Mouse (Mus musculus) limb, embryonic 15.5 days (tissue): Measurements from ENCODE around the gene Tnfaip8l1. TPM values are rescaled to one million over a fixed set of nuclear protein-coding genes. Genes with fewer than 3 reads are reported as not detected.

Experiments used
- ATAC-seq: fragments of 200-750 bp; cut with Nextera tagmentation; 2 replicates; pipeline ENCODE4 v1.8.0; 2017; ENCODE audit warnings: low read depth, moderate TSS enrichment; ENCODE audit not compliant: insufficient number of reproducible peaks, low FRiP score, low TSS enrichment
- H3K27ac ChIP-seq: fragments of 300-500 bp; sonication (generic); 2 replicates; pipeline ENCODE4 v1.5.1; 2015; ENCODE audit warnings: moderate library complexity, mild to moderate bottlenecking, inconsistent platforms
- H3K27me3 ChIP-seq: fragments of 300-500 bp; sonication (generic); 2 replicates; pipeline ENCODE4 v1.6.1; 2015; ENCODE audit warnings: inconsistent platforms
- H3K36me3 ChIP-seq: fragments of 300-500 bp; sonication (generic); 2 replicates; pipeline ENCODE4 v1.6.1; 2015; ENCODE audit warnings: inconsistent platforms
- H3K4me1 ChIP-seq: fragments of 300-500 bp; sonication (generic); 2 replicates; pipeline ENCODE4 v1.6.1; 2015; ENCODE audit warnings: inconsistent platforms
- H3K4me2 ChIP-seq: fragments of 300-500 bp; sonication (generic); 2 replicates; pipeline ENCODE4 v1.6.1; 2015; ENCODE audit warnings: mild to moderate bottlenecking, inconsistent platforms
- H3K4me3 ChIP-seq: fragments of 300-500 bp; sonication (generic); 2 replicates; pipeline ENCODE4 v1.5.1; 2015; ENCODE audit warnings: mild to moderate bottlenecking, inconsistent platforms
- H3K9ac ChIP-seq: fragments of 300-500 bp; sonication (generic); 2 replicates; pipeline ENCODE4 v1.6.1; 2015; ENCODE audit warnings: inconsistent platforms
- H3K9me3 ChIP-seq: fragments of 300-500 bp; sonication (generic); 2 replicates; pipeline ENCODE4 v1.6.1; 2016; ENCODE audit warnings: inconsistent platforms
- WGBS: fragments of 180-500 bp; shearing (Covaris S2); methylation state at CpG from one replicate; pipeline ENCODE4 v1.1.7; 2015; 5-methylcytosine and 5-hydroxymethylcytosine counted together
- polyA plus RNA-seq: library from polyadenylated mRNA; unstranded; fragments of >200 nt; fragmentation: Nextera tagmentation; extraction: Ambion mirVana; gene quantifications from 2 replicates; pipeline ENCODE4 v1.2.1, GENCODE M21; 2015

Gene Tnfaip8l1
- polyA plus RNA-seq, 1 experiment from 2014 or later, result 11.3 TPM

DNA sequence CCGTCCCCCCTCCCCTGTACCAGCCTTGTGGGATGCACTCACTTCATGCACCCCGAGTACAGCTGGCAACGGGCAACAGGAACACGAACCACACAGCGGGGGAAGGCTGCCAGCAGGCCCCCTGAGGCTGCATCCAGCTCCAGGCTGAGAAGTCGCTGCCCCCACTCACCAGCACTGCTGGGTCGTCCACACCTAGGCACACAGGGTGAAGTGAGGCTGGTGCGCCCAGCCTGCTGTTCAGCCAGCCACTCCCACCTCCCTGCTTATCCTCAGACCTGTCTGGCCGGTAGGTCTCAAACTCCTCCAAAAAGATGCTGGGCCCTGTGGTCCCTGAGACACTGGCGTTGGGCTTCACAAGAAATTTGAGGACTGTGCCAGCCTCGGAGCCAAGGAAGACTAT is 36.1 kb upstream of the Tnfaip8l1 start:
- Histone ChIP-seq H3K36me3 (no peaks in the 10 kb centered on the region), H3K9ac (no peak overlapping the region), H3K27ac (no peak overlapping the region), H3K4me1 (peaks cover 11% of the 10 kb centered on the region), H3K9me3 (peaks cover 12% of the 10 kb centered on the region; the same call in 1 of the 2 replicates), H3K27me3 (peaks cover 50% of the 10 kb centered on the region), H3K4me3 (no peak overlapping the region), H3K4me2 (no peak overlapping the region)
- ATAC-seq, result no peak
- 68% methylated on average over 11 of the region's 11 CpGs for WGBS

GRCm38 (mm10) chr17:56128246-56128645 is 34.0 kb upstream of the Tnfaip8l1 start:
- ATAC-seq, result no peak

DNA sequence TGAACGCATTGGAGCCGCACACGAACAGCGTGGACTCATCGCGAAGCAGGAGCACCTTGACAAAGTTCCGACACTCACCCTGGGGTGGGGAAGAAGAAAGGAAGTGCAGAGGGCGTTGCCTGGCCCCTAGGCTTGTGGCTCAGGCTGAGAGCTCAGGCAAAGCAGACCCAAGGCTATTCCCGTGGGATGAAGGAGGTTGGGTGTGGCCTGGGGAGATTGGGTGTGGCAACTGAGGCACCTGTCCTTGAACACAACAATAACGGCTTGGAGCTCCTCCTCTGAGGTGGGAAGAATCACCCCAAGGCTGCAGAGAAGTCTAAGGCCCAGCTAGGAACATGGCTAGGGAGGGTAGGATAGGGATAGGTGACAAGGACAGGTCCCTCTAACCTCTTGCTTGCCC is 31.1 kb upstream of the Tnfaip8l1 start:
- Histone ChIP-seq H3K9ac (no peak overlapping the region), H3K4me2 (no peak overlapping the region), H3K36me3 (no peaks in the 10 kb centered on the region), H3K4me3 (no peak overlapping the region), H3K27ac (no peak overlapping the region), H3K27me3 (peaks cover 14% of the 10 kb centered on the region), H3K4me1 (peaks cover 21% of the 10 kb centered on the region), H3K9me3 (no peaks in the 10 kb centered on the region)
- no peak for ATAC-seq
- WGBS, result 92% methylated on average over 10 of the region's 10 CpGs

More at GRCm38 (mm10) chr17:56128246-56128645, 34.0 kb upstream of the Tnfaip8l1 start:
- Histone ChIP-seq H3K27ac (no peak overlapping the region), H3K27me3 (peaks cover 29% of the 10 kb centered on the region), H3K9me3 (no peaks in the 10 kb centered on the region), H3K9ac (no peak overlapping the region), H3K4me2 (no peak overlapping the region), H3K4me1 (peaks cover 13% of the 10 kb centered on the region), H3K36me3 (no peaks in the 10 kb centered on the region), H3K4me3 (no peak overlapping the region)
- WGBS, result 69% methylated on average over 15 of the region's 15 CpGs

GRCm38 (mm10) chr17:56131814-56132213 is 30.5 kb upstream of the Tnfaip8l1 start:
- 42% methylated on average over 7 of the region's 7 CpGs for WGBS
- no peak overlapping the region for H3K4me3 ChIP-seq
- ATAC-seq, result no peak
- H3K36me3 ChIP-seq, result no peaks in the 10 kb centered on the region
- peaks cover 13% of the 10 kb centered on the region for H3K27me3 ChIP-seq
- H3K9me3 ChIP-seq, result no peaks in the 10 kb centered on the region
- peaks cover 21% of the 10 kb centered on the region for H3K4me1 ChIP-seq
- no peak overlapping the region for H3K9ac ChIP-seq
- 0 out of 2 replicates have a peak overlapping the region, but pooled peaks have one; percentile 11 for H3K27ac ChIP-seq
- no peak overlapping the region for H3K4me2 ChIP-seq

GRCm38 (mm10) chr17:56132661-56133060 is 29.6 kb upstream of the Tnfaip8l1 start:
- Histone ChIP-seq H3K27me3 (peaks cover 19% of the 10 kb centered on the region), H3K27ac (no peak overlapping the region), H3K9ac (no peak overlapping the region), H3K36me3 (no peaks in the 10 kb centered on the region), H3K9me3 (no peaks in the 10 kb centered on the region), H3K4me2 (no peak overlapping the region), H3K4me1 (peaks cover 21% of the 10 kb centered on the region), H3K4me3 (no peak overlapping the region)
- WGBS, result 4% methylated on average over 14 of the region's 14 CpGs
- no peak for ATAC-seq

DNA sequence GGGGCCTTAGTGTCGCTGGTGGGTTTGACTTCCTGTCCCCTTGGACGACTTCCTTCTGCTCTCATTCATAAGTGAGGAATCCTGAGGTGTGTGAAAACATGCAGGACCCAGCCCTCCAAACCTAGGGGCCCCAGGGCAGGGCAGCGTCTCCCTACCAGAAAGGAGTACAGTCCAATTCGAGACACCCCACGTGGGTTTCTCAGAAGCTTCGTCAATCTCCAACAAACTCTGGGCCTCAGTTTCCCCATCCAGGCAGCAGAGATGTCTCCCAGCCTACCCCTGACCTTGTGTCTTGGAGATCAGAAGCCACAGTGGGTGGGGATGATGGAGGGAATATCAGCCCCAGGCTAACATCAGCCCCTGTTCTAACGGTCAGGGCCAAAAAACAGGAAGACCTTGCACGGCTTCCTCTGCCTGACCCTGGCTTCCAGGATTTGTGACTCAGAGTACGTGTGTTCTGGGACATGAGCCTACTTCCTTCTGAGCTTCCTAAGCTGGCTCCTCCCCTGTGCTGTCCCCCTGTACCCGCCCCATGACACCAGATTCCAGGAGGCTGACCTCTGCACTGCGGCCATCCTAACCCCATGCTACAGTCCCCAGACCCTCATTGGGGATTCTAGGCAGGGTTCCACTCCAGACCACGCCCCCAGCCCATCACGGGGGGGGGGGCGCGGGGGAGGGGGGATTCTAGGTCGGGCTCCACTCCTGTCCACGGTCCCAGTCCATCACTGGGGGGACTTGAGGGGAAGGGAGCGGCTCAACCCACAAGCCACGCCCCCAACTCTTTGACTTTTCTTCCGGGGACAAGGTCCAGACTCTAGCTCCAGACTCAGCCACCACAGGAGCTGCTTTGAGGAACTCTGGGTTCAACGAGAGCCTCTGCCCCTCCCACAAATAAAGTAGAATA is 28.6 kb upstream of the Tnfaip8l1 start:
- Histone ChIP-seq H3K9me3 (no peaks in the 10 kb centered on the region), H3K4me1 (peaks cover 24% of the 10 kb centered on the region), H3K36me3 (no peaks in the 10 kb centered on the region), H3K9ac (no peak overlapping the region), H3K27ac (peak overlapping the region; percentile 23; the same call in 1 of the 2 replicates), H3K4me3 (peak overlapping the region; percentile 30), H3K27me3 (peaks cover 27% of the 10 kb centered on the region), H3K4me2 (peak overlapping the region; percentile 56)
- 18% methylated on average over 19 of the region's 21 CpGs for WGBS
- ATAC-seq, result peak; percentile 45; the same call in 1 of the 2 replicates

GRCm38 (mm10) chr17:56134463-56134971 is 27.8 kb upstream of the Tnfaip8l1 start:
- 1% methylated on average over 27 of the region's 27 CpGs for WGBS
- Histone ChIP-seq H3K4me1 (peaks cover 29% of the 10 kb centered on the region), H3K9me3 (no peaks in the 10 kb centered on the region), H3K9ac (no peak overlapping the region), H3K36me3 (no peaks in the 10 kb centered on the region), H3K27ac (peak overlapping the region; percentile 14; the same call in 1 of the 2 replicates), H3K4me3 (peak overlapping the region; percentile 30), H3K27me3 (peaks cover 35% of the 10 kb centered on the region), H3K4me2 (peak overlapping the region; percentile 56)
- ATAC-seq, result no peak

DNA sequence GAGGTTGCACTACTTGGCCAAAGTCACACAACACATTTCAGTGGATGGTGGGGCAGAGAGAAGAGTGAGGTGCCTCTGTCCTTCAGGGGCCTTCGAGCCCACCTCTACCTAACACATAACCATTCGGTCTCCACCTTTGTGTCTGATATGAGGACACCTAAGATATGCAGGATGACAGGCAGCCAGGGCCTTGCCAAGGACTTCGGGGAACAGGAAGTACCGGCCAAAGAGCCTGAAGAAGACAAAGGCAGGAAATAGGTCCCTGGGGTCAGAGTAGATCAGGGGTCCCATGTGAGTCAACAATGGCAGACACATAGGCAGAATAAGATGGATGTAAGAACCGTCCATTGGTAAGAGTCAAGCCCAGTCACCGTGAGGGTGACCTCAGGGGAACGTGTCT is 25.7 kb upstream of the Tnfaip8l1 start:
- WGBS, result 84% methylated on average over 7 of the region's 7 CpGs
- Histone ChIP-seq H3K27me3 (peaks cover 56% of the 10 kb centered on the region), H3K9me3 (no peaks in the 10 kb centered on the region), H3K9ac (no peak overlapping the region), H3K4me2 (no peak overlapping the region), H3K4me1 (peaks cover 38% of the 10 kb centered on the region), H3K27ac (no peak overlapping the region), H3K36me3 (no peaks in the 10 kb centered on the region), H3K4me3 (no peak overlapping the region)
- no peak for ATAC-seq

- peaks cover 45% of the 10 kb centered on the region for H3K4me1 ChIP-seq
- H3K27ac ChIP-seq, result no peak overlapping the region
- 21% methylated on average over 25 of the region's 25 CpGs for WGBS
- 0 out of 2 replicates have a peak overlapping the region, but pooled peaks have one; percentile 11 for H3K4me3 ChIP-seq
- no peak for ATAC-seq
- H3K9ac ChIP-seq, result no peak overlapping the region
- H3K36me3 ChIP-seq, result no peaks in the 10 kb centered on the region
- no peaks in the 10 kb centered on the region for H3K9me3 ChIP-seq
- no peak overlapping the region for H3K4me2 ChIP-seq
- peaks cover 69% of the 10 kb centered on the region for H3K27me3 ChIP-seq
Observed at GRCm38 (mm10) chr17:56137839-56138613, 24.3 kb upstream of the Tnfaip8l1 start.

DNA sequence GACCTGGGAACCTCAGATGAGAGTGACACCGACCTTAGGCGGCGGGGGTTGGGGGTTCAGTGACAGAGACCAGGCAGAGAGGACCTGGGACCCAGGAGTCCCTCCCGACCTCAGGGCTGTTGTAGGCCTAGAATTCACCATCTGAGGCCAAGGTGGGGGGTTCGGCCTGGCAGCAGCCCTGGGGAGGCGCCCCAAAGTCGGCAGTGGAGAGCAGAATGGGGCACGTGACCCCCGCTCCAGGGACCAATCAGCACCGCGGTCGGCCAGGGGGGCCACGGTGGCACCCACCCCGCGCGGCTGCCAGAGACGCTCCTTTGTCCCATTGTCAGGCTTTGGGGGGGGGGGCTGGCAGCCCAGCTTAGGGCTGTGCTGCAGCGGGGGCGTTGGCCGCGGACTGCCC is 22.9 kb upstream of the Tnfaip8l1 start:
- Histone ChIP-seq H3K4me2 (peak overlapping the region; percentile 99), H3K4me3 (peak overlapping the region; percentile 66), H3K9ac (no peak overlapping the region), H3K27me3 (peaks cover 82% of the 10 kb centered on the region), H3K9me3 (no peaks in the 10 kb centered on the region), H3K4me1 (peaks cover 35% of the 10 kb centered on the region), H3K27ac (no peak overlapping the region), H3K36me3 (no peaks in the 10 kb centered on the region)
- WGBS, result 9% methylated on average over 21 of the region's 21 CpGs
- ATAC-seq, result no peak

GRCm38 (mm10) chr17:56139858-56140595 is 22.2 kb upstream of the Tnfaip8l1 start, which contains the start of gene Sema6b:
Sema6b (minus strand) TSS chr17:56140343.
- H3K27ac ChIP-seq, result no peak within 1 kb of the TSS
- peaks cover 29% of the 10 kb centered on the region for H3K4me1 ChIP-seq
- H3K4me3 ChIP-seq, result peak within 1 kb of the TSS; percentile 66
- no peaks in the 10 kb centered on the region for H3K36me3 ChIP-seq
- 1% methylated on average over 73 of the region's 79 CpGs for WGBS
- no peaks in the 10 kb centered on the region for H3K9me3 ChIP-seq
- peak within 1 kb of the TSS; percentile 29; the same call in 1 of the 2 replicates for H3K9ac ChIP-seq
- H3K27me3 ChIP-seq, result peaks cover 85% of the 10 kb centered on the region
- no peak for ATAC-seq
- peak within 1 kb of the TSS; percentile 99 for H3K4me2 ChIP-seq
